Mouse (Mus musculus) adrenal gland, adult (tissue): Measurements from ENCODE around the gene Rab11fip3.
"Not testable (repeated sequence)": the region's sequence is repeated elsewhere in the genome, so short reads cannot be mapped to it uniquely, and the experiment has no call there.

Source experiments
- DNase-seq, 2 experiments: peaks; one replicate each; pipeline ENCODE4 v3.0.0; 2022 to 2023; ENCODE audit warnings: low spot score in 1 of 2; ENCODE audit not compliant: inconsistent age in 2 of 2

Rab11fip3 gene

DNA sequence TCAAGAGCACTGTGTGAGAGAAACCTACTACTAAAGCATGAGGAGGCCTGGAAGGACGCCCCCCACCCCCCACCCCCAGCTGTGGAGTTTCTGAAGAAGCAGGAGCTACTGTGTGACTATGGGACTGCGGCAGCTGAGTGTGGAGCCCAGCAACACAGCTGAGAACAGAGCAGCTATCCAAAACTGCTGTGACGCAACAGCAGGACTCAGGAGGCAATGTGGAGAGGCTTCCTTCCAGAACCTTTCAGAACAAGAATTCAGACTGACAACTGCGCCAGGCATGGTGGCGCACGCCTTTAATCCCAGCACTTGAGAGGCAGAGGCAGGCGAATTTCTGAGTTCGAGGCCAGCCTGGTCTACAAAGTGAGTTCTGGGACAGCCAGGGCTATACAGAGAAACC lies 28.6 kb downstream of the Rab11fip3 start:
- not testable (repeated sequence) for DNase-seq

DNA sequence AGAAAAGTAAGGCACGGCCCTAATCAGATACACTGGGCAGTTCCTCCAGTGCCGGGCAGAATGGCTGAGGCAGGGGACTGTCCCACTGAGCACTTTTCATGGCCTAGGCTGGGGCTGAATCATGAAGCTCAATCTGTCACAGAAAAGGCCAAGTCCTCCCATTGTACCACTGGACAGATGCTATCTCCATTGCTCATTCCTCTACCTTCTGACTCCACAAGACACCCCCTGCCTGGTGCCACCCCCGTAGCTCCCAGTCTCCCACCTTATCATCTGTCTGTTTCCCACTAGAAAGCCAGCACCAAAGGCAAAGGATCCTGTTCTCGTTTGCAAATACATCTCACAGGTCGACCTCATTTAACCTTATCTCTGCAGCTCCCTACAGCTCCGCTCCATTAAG lies 37.3 kb downstream of the Rab11fip3 start:
- DNase-seq: no peak

DNA sequence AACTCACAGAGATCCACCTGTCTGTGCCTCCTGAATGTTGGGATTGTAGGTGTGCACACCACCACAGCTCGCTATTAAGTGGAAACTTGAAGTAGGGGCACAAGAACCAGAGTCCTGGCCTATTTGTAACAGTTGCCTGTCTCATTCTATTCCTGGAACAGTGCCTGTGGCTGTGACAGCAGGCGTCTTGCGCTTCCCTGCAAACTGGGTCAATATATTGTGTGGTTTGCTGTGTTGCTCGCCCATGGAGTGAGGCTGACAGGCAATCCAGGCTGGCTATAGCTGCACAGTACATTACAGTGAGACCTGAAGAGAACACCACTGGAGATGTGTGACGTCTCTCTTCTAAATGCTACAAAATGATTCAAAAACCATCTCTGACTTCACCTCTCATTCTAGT lies 37.8 kb downstream of the Rab11fip3 start:
- no peak for DNase-seq

DNA sequence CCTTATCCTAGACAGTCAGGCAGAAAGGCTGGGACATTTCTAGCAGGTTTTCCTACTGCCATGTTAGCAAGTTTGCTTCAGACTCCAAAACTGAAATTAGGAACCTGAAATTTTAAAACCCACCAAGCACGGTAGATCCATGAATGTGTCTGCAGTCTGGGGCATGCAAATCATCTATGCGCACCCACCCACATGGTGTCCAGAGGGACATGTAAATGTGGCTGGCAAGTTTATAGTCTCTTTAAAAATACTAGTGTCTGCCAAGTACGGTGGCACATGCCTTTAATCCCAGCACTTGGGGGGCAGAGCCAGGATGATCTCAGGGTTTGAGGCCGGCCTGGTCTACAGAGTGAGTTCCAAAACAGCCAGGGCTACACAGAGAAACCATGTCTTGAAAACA lies 41.1 kb downstream of the Rab11fip3 start:
- no peak for DNase-seq

DNA sequence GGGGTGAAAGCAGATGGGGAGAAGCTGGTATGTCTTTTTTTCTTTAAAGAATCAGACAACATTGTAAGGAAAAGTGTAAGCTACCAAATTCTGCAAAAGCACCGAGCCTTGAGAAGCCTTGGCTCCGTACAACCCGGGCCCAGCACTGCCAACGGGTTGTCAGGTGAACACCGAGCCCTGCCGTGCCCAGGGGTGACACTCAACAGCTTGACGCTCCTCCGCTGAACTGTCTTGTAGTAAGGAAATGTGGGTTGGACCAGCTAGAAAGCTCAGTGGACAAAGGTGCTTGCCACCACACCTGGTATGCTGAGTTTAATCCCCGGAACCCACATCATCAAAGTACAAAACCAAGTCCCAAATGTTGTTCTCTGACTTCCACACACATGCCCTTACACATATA lies 44.7 kb downstream of the Rab11fip3 start:
- no peak for DNase-seq

DNA sequence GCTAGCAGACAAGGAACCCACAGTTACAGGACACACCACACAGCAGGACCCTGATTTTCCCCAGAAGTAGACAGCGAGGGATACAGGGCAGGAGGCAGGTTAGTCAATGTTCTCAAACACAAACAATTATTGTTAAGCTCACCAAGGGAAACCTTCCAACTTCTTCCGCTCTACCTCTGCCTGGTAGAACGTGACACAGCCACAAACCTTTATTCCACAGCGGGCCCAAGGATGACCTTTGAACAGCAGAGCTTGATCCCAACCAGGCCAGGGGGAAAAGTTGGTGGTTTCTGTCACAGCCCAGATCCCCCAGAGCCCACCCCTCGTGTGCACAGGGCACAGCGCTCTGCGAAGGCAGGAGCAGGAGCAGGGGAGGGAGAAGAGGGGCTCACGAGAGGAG lies 45.4 kb downstream of the Rab11fip3 start:
- no peak for DNase-seq

DNA sequence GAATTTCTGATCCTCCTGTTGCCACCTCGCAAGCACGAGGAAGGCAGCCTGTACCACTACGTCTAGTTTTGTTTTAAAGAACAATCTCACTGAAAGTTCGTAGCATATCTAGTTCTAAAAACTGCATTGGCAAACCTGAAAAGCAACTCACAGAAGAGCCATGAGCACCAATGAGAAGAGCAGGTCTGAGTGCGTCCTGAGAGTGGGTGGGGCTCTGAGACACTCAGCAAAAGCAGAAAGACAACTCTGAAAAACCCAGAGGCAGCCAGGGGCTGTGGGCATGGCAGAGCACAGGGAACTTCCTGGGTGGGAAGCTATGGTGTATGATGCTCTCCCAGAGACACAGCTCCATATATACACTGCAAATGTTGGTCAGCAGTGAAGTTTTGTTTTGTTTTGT lies 46.2 kb downstream of the Rab11fip3 start:
- no peak for DNase-seq

DNA sequence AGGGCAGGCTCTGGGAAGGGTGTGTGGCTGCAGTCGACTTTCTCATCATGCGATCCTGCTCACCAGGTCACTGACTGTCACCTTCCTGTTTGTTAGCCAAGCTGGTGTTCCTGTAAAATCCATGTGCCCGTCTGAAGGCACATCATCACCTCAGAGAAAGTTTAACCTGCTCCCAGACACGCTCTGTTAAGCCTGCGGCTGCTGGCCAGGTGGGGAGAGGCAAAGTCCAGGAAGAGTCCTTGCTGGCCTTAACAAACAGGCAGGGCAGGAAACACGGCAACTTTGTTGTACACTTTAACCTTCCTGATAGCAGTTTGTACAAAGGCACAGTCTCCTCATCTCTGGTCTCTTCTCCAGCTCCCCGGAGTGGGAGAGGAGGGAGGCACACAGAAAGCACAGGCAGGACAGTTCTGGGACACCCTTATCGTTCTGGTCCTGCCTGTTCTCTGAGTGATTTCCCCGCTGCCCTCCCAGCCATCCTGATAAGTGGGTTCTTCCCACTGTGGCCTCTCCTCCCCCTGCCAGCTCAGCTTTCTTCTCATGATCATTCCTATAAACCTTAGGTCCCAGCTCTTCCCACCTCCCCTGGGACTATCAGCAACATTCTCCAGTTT lies 47.5 kb downstream of the Rab11fip3 start:
- DNase-seq: no peak

DNA sequence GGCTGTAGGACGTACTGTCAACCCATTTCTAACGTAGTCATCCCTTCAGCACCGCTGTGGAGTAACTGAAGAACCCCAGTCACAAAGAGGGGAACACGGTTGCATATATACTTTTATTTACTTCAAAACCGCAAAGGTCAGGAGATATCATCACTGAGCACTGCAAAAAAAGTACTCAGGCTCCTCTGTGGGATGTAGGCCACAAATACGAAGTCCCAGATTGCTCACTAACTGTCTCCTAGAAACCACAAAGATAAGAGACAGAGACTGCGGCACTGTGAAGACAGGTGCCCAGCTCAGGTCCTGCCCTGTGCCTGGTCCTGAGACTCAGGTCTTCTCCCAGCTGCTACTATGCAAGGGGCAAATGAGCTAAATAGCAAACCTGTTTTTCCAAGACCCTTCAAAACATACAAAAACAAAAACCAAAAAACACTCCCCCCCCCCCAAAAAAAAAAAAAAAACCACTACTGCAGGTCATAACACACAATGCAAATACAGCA lies 48.5 kb downstream of the Rab11fip3 start:
- DNase-seq: no peak

DNA sequence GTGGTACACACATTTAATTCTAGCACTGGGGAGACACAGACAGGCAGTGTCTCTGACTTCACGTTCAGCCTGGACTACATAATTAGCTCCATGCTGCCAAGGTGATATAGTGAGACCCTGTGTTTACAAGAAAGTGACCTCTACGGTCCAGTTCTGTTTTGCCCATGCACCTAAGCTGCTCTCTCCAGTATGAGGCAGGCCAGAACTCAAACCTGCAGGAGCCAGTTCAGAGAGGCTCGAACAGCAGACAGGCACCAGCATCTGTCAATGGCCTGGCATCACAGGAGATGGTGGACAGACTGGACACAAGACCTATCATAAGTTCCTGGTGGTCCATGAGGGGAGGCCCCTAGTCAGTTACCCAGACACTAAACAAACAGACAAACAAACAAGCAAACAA lies 51.0 kb downstream of the Rab11fip3 start:
- no peak for DNase-seq

DNA sequence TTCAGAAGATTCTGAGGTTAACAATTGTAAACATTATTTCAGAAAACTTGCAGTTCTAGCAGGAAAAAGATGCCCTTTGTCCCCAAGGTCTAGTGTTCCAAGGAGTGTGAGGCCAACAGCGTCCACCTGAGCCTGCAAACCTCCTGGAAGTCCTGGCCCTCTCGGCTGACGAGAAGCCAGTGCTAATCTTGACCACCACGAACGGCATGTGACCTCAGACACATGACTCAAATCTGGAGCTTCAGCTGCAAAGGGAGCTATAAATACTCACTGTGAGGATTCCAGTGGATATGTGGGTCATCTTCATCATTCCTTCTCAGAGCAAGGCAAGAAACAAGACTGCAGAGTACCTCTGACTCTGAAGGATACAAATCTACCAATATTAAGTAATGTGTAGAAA lies 51.4 kb downstream of the Rab11fip3 start:
- no peak for DNase-seq

DNA sequence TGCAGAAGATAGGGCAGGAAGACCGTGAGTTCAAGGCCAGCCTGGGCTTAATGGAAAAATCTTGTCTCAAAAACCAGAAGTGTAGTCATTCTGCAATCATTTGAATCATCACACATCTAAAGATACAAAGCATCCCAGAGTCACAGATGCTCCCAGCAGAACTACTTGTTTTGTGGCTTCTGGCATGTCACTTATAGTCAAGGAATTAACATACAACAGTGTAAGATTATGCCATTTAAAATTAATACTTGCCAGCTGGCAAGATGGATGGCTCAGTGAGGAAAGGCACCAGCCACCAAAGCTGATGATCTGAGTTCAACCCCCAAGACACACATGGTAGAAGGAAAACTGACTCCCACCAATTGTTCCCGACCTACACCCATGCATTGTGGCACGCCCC lies 52.3 kb downstream of the Rab11fip3 start:
- DNase-seq: no peak

DNA sequence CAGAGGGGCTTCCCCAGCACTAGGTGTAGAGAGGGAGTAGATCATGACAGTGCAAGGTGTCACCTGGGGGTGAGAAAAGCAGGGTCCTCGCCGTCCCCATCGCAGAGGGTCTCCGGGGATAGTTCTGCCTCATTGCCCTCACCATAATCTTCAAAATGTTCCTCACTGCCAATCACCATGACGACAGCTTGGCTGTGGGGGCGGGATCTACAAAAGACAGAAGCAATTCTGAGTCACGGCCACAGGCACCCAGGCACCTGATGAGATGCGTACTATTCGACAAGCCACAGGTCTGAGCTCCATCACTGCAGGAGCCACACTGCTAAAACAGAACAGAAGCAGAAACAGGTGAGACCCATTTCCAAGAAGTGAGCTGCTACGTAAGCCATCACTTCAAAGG lies 55.6 kb downstream of the Rab11fip3 start:
- no peak for DNase-seq

DNA sequence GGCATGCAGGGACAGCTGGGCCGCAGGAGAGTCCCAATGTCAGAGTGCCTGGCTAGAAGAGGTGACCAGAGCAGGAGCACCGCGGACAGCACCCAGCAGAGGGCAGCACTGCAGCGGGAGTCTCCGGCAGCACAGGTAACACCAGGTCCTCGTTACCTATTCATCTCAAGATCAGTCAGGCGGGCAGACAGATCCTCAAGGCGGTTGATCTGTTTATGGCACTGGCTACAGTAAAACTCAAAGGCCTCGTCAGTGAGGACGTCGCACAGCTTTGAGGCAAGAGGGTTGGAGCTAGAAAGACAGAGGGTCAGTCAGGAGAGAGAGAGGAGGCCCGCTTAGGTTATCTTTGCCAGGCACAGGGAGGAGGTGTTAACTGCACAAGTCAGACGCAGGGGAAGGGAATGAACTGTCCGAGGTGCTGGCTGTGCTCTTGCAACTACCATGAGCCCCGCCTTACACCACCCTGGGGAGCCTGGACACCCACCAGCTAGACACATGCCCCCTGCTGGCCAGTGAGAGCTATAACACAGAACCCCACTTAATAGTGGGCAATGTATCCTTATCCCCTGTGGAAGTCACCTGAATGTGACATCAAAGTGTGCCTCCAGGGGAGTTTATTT lies 57.4 kb downstream of the Rab11fip3 start:
- DNase-seq: peak; percentile 80 to 88

DNA sequence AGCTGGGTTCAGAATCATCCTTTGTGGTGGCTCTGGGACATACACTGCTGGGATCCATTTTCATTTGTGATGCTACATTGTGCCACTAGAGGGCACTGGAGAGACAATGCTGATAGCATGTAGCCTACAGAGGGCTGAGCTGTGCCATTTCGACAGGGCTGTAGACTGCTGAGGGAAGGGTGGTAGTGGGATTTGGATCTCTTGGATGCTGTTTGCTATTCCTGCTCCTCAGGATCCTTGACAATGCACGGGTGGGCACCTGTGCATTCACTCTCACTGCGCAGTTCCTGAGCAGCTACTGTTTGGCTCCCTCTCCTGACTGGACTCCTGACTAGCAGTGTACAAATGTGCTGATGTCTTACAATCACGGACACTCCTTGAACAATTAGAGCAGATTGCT lies 59.8 kb downstream of the Rab11fip3 start:
- DNase-seq: peak; percentile 60 to 92

DNA sequence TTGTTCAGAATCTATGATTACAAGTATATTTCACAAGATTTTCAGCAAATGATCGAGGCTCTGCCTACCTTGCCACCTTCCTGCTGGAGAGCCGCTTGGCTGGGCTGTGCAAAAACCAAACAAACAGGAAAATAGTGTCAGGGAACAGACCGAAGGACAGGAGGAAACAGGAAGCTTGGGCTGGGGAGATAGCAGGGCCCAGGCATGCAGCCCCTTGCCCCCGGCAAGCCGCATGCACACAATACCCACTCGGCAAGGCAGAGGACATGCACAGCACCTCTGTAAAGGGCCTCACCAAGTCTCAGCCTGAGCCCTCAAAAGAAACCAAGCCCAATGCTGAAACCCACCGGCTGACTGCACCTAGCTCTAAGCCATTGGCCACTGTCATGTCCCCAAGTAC lies 60.6 kb downstream of the Rab11fip3 start:
- no peak for DNase-seq

DNA sequence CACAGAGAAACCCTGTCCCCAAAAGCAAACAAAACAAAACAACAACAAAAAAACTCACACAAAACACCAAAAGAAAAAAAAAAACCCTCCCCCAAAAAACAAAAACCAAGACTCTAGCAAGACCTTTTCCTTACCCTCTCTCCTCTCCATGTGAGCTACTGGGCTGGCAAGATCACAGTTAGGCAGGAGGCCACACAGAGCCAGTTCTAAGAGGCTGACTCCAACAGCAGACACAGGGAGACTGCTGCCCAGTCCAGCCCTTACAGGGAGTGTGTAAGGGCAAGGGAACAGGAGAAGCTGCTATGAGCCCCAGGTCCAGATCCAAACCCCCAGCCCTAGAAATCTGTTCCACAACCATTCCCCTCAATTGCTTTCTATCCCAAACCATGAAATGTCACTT lies 61.0 kb downstream of the Rab11fip3 start:
- no peak for DNase-seq

DNA sequence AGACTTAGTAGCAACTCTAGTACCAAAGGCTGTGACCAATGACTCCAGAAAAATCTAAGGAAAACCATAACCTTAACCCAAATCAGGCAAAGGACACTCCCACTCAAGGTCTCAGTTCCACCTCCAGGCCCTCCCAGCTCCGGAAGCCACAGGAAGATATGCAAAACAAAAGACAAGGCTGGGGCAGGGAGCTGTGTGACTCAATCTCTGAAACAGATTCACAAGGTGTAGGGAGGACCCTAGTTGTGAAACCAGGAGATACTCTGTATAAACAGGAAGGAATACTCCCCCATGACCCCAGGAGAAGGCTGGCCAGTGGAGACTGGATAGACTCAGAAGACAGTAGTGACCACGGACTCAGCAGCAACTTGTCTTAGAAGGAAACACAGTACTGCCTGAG lies 61.7 kb downstream of the Rab11fip3 start:
- DNase-seq: no peak

DNA sequence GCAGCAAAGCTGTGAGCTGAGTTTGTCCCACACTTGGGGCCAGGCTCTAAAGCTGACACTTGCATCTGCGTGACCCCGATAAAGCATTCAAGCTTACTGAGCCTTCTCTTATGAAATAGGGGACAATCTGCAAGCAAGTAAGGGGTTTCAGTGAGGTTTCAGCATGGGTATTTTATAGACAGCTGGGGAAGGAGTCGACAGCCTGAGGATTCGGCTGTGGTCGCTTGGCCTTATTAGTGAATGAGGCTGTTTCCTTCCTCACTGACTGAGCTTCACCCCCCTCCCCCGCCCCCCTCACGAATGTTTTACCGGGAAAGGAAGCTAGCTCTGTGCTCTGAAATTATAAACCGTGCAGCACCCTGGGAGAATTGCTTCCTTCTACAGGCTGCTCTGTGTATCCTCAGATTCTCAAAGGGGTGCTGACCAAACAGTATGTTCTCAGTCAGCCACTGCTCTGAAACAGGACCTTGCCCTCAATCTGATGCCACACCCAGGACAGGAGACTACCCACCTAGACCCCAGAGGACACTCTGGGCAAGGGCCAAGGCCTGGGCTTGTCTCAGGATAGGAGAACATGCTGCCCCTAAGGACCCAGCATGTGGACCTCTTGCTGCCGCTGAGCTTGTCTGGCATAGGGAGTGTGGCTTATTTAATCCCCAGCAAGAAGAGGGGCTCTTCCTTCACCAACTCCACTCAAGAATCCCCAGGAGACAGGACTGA lies 63.5 kb downstream of the Rab11fip3 start:
- no peak for DNase-seq

DNA sequence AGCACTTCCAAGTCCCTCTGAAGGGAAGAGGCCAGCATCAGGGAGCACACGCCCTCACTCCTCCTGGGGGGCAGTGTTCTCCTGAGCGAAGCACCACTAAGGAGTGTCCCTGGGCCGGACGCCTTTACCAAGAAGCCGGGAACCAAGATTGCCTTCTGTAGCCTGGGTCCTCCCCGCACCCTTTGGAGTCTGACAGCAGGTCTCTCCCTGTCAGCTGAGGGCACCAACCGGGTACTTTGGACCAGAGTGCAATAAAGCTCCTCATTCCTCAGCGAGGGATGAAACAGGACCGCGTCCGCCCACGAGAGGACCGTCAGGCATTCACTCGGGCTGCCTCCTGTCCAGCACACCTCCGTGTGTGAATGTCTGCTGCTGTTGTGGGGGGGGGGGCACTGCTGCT lies 64.6 kb downstream of the Rab11fip3 start:
- no peak for DNase-seq

DNA sequence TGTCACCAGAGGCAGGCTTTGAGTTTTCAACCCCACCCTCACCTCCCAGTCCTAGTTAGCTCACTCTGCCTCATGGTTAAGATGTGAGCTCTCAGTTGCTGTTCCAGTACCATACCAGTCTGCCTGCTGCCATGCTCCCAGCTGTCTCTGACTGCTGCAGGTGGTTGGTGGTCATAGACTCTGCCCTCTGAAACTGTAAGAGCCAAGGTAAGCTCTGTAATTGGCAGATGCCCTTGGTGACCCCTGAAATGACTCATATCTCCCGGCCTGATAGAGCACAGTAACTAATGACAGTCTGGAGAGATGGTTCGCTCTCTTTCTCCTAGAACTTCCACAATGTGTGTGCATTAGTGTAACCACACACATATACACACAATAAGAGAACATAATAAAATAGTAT lies 65.5 kb downstream of the Rab11fip3 start:
- no peak for DNase-seq

DNA sequence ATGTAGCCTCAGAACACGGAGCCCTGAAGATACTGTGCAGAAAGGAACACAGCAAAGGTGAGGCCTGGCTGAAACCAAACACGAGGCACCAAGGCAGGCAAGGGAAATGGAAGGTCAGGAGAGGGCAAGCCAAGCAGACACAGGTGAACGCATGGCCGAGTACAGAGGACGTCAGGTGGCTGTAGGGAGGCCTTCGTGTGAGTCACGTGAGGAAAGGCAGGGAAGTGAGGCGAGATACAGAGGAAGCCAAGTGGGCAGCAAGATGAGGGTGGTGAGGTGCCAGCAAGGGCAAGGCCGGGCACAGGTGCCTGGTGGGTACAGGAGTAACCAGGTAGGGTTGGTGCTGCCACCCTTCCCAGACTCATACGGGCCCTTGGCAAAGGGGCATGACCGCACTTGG lies 70.9 kb downstream of the Rab11fip3 start:
- no peak for DNase-seq
